Mouse (Mus musculus): Measurements from ENCODE around the gene Emb. TPM values are rescaled to one million over a fixed set of nuclear protein-coding genes. Genes with fewer than 3 reads are reported as not detected.

Emb gene
- polyA plus RNA-seq, 1 experiment, result 109 TPM

GRCm38 (mm10) chr13:117220501-117221321 is 12.4 kb downstream of the Emb start, which contains the start of gene Gm17509:
TSS of gene Gm17509 (minus strand) at chr13:117221075.
- no peak for DNase-seq (ENCODE audit: low read depth)

- DNase-seq (ENCODE audit: low read depth), result no peak
Observed at GRCm38 (mm10) chr13:117223125-117223524, 14.8 kb downstream of the Emb start.

- DNase-seq (ENCODE audit: low read depth), result no peak
Observed at GRCm38 (mm10) chr13:117224901-117225300, 16.6 kb downstream of the Emb start.

GRCm38 (mm10) chr13:117225561-117225960 is 17.2 kb downstream of the Emb start:
- DNase-seq (ENCODE audit: low read depth), result no peak

GRCm38 (mm10) chr13:117230371-117231110 is 22.2 kb downstream of the Emb start:
- peak; percentile 99 for DNase-seq (ENCODE audit: low read depth)

GRCm38 (mm10) chr13:117233808-117234207 is 25.5 kb downstream of the Emb start:
- DNase-seq (ENCODE audit: low read depth), result no peak

GRCm38 (mm10) chr13:117234486-117234885 is 26.1 kb downstream of the Emb start:
- DNase-seq (ENCODE audit: low read depth), result no peak

- no peak for DNase-seq (ENCODE audit: low read depth)
Observed at GRCm38 (mm10) chr13:117235530-117236212, 27.3 kb downstream of the Emb start.

- no peak for DNase-seq (ENCODE audit: low read depth)
Observed at GRCm38 (mm10) chr13:117237111-117237510, 28.8 kb downstream of the Emb start.

- no peak for DNase-seq (ENCODE audit: low read depth)
Observed at GRCm38 (mm10) chr13:117242063-117242462, 33.7 kb downstream of the Emb start.

GRCm38 (mm10) chr13:117242621-117243020 is 34.3 kb downstream of the Emb start:
- DNase-seq (ENCODE audit: low read depth), result no peak

- DNase-seq (ENCODE audit: low read depth), result no peak
Observed at GRCm38 (mm10) chr13:117260704-117261103, 52.4 kb downstream of the Emb start.

GRCm38 (mm10) chr13:117266156-117266555 is 57.8 kb downstream of the Emb start:
- no peak for DNase-seq (ENCODE audit: low read depth)

GRCm38 (mm10) chr13:117267963-117268362 is 59.6 kb downstream of the Emb start:
- no peak for DNase-seq (ENCODE audit: low read depth)

- no peak for DNase-seq (ENCODE audit: low read depth)
Observed at GRCm38 (mm10) chr13:117284036-117284435, 75.7 kb downstream of the Emb start.

- no peak for DNase-seq (ENCODE audit: low read depth)
Observed at GRCm38 (mm10) chr13:117286939-117287338, 78.6 kb downstream of the Emb start.

GRCm38 (mm10) chr13:117287400-117287799 is 79.1 kb downstream of the Emb start:
- no peak for DNase-seq (ENCODE audit: low read depth)

GRCm38 (mm10) chr13:117289494-117290270 is 81.3 kb downstream of the Emb start:
- DNase-seq (ENCODE audit: low read depth), result no peak

GRCm38 (mm10) chr13:117311446-117312225 is 103.3 kb downstream of the Emb start:
- no peak for DNase-seq (ENCODE audit: low read depth)
